ENCODE assay signal across 20 mouse cellular contexts in the genomic region with DNA sequence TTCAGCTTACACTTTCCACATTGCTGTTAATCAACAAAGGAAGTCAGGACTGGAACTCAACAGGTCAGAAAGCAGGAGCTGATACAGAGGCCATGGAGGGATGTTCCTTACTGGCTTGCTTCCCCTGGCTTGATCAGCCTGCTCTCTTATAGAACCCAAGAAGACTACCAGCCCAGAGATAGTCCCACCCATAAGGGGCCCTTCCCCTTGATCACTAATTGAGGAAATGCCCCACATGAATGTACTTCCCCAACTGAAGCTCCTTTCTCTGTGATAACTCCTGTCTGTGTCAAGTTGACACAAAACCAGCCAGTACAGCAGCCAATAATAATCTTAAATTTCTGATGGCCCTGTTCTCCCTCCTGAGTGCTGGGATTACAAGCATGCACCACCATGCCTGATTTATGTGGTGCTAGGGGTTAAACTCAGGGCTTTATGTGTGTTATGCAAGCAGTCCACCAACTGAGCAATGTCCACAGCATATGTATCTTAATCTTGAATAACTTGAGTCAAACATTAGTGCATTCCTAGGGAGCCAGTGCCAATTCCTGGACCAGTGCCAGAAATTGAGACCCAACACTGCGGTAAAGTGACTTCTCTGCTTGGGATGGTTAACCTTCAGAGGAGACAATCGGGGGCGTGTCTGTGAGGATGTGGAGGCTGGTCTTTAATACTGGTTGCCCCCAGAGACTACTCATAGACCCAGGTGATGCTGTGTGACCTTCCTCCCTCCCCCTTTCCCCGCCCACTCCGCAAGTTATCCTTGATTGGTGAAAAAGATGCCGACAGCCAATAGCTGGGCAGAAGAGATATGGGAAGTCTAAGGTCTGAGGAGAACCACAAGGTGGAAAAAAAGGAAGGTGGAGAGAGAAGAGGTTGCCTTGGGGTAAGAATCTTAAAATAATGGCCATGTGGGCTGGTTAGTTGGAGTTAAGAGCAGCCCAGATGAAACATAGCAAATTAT. TPM values are rescaled to one million over a fixed set of nuclear protein-coding genes. Genes with fewer than 3 reads are reported as not detected.
DNase-seq lines count a peak whose midpoint lies in the region; ATAC-seq and TF ChIP-seq lines count a peak whose summit lies in the region.
"Had no signal": no experiment of that assay in that cellular context is flagged by ENCODE, and none has a peak within 500 bp of the region (broad histone marks: within the 10 kb centered on the region; RNA-seq: fewer than 3 reads in every experiment).

No protein-coding gene starts in this region.

- no peak overlapping the region for H3K4me3 ChIP-seq in lung, postnatal 0 days (ENCODE audit: low read depth, low read length)
- no peak overlapping the region for H3K4me3 ChIP-seq in bone marrow macrophage, adult 2 months (ENCODE audit: insufficient read depth, low read length)
- H3K4me3 ChIP-seq in kidney, embryonic 16.5 days (ENCODE audit: low read length), result no peak overlapping the region
- H3K4me3 ChIP-seq: erythroblast, embryonic 14.5 days; forebrain, embryonic 15.5 days; hindbrain, embryonic 13.5 days; neural tube, embryonic 12.5 days had no signal

- no peaks in the 10 kb centered on the region for H3K4me1 ChIP-seq in lung, postnatal 0 days (ENCODE audit: insufficient read depth, low read depth, low read length)
- peaks cover 11% of the 10 kb centered on the region for H3K4me1 ChIP-seq in bone marrow macrophage, adult 2 months (ENCODE audit: control insufficient read depth, insufficient read depth, low read length)
- no peaks in the 10 kb centered on the region for H3K4me1 ChIP-seq in kidney, embryonic 16.5 days (ENCODE audit: insufficient read depth, low read length)
- H3K4me1 ChIP-seq: forebrain, embryonic 15.5 days; hindbrain, embryonic 13.5 days; neural tube, embryonic 12.5 days had no signal

- no peaks in the 10 kb centered on the region for H3K36me3 ChIP-seq in lung, postnatal 0 days (ENCODE audit: insufficient read depth, low read length)
- peaks cover 22% of the 10 kb centered on the region for H3K36me3 ChIP-seq in kidney, embryonic 16.5 days (ENCODE audit: insufficient read depth, low read length)

- H3K9me3 ChIP-seq in lung, postnatal 0 days (ENCODE audit: low read length), result no peaks in the 10 kb centered on the region
- no peaks in the 10 kb centered on the region for H3K9me3 ChIP-seq in kidney, embryonic 16.5 days (ENCODE audit: low read length)
- H3K9me3 ChIP-seq: forebrain, embryonic 15.5 days; G1E; hindbrain, embryonic 13.5 days; neural tube, embryonic 12.5 days had no signal

- TF ChIP-seq POLR2A in bone marrow macrophage, adult 2 months (IDR thresholded peaks at IDR 0.05; ENCODE audit: borderline replicate concordance, low read depth, low read length), result no peak

- no peak for TF ChIP-seq CTCF in lung, postnatal 0 days (IDR thresholded peaks at IDR 0.05)
- no peak for TF ChIP-seq CTCF in bone marrow macrophage, adult 2 months (IDR thresholded peaks at IDR 0.05; ENCODE audit: low read depth, low read length)

- TF ChIP-seq EP300 in lung, postnatal 0 days (IDR thresholded peaks at IDR 0.05), result no peak

- H3K4me2 ChIP-seq in lung, postnatal 0 days (replicated peaks; ENCODE audit: low read depth, low read length), result no peak overlapping the region
- no peak overlapping the region for H3K4me2 ChIP-seq in kidney, embryonic 16.5 days (replicated peaks; ENCODE audit: low read depth, low read length)
- H3K4me2 ChIP-seq: forebrain, embryonic 15.5 days; hindbrain, embryonic 13.5 days; neural tube, embryonic 12.5 days had no signal

- 70% methylated on average over 6 of the region's 6 CpGs for WGBS in lung, postnatal 0 days
- 69% methylated on average over 6 of the region's 6 CpGs for WGBS in kidney, embryonic 16.5 days

- no peak overlapping the region for H3K27ac ChIP-seq in lung, postnatal 0 days (ENCODE audit: low read length)
- H3K27ac ChIP-seq in bone marrow macrophage, adult 2 months (ENCODE audit: insufficient read depth, low read depth, low read length), result peak overlapping the region; percentile 60
- no peak overlapping the region for H3K27ac ChIP-seq in kidney, embryonic 16.5 days (ENCODE audit: low read length)
- H3K27ac ChIP-seq: forebrain, embryonic 15.5 days; hindbrain, embryonic 13.5 days; neural tube, embryonic 12.5 days had no signal

- no peaks in the 10 kb centered on the region for H3K27me3 ChIP-seq in lung, postnatal 0 days (replicated peaks; ENCODE audit: insufficient read depth, low read length)
- H3K27me3 ChIP-seq in kidney, embryonic 16.5 days (ENCODE audit: insufficient read depth, low read length), result no peaks in the 10 kb centered on the region
- H3K27me3 ChIP-seq: forebrain, embryonic 15.5 days; neural tube, embryonic 12.5 days had no signal

- ATAC-seq in lung, postnatal 0 days, result peak; percentile 69
- ATAC-seq in kidney, embryonic 16.5 days (ENCODE audit: low FRiP score, low TSS enrichment), result peak; percentile 67; the same call in 1 of the 2 replicates
- 0 out of 2 replicates have a peak, but pooled peaks have one; percentile 15 for ATAC-seq in monocyte, adult 5-6 weeks (replicated peaks; ENCODE audit: insufficient number of reproducible peaks, low FRiP score, low TSS enrichment, poor library complexity, severe bottlenecking)
- ATAC-seq: activated CD4-positive, CD25-positive, alpha-beta regulatory T cell, adult 4 months; forebrain, embryonic 15.5 days had no signal

- no peak overlapping the region for H3K9ac ChIP-seq in lung, postnatal 0 days (replicated peaks; ENCODE audit: low read depth)
- no peak overlapping the region for H3K9ac ChIP-seq in kidney, embryonic 16.5 days (replicated peaks; ENCODE audit: low read length)
- H3K9ac ChIP-seq: forebrain, embryonic 15.5 days; hindbrain, embryonic 13.5 days; neural tube, embryonic 12.5 days had no signal

- DNase-seq in lung, postnatal 0 days (ENCODE audit: low spot score), result peak; percentile 18
- no peak for DNase-seq in lung, postnatal 36 days
- DNase-seq in right cerebral cortex, postnatal 25 days, result no peak
- DNase-seq in testis, postnatal 14 days (ENCODE audit: low spot score), result no peak
- no peak for DNase-seq in layer of hippocampus, postnatal 25 days (ENCODE audit: extremely low spot score in 1 of 2, low spot score in 1 of 2)
- DNase-seq: adrenal gland, postnatal 25 days; cerebellum, adult 2 months; heart, postnatal 10 days; liver; lung, adult 18-20 months; thymus, postnatal 25 days had no signal

RNA-seq across cellular contexts. Expression of a gene that starts 8.4 kb away (rescaled TPM):
- polyA plus RNA-seq in lung, postnatal 0 days (2015; fragmentation: Nextera tagmentation; extraction: Ambion mirVana), result 15.3 and 15.8 TPM in 2 replicates
- polyA plus RNA-seq in bone marrow macrophage, adult 2 months (2012; ENCODE audit: insufficient read depth, insufficient read length, missing spikeins), result 13.6 and 16.1 TPM in 2 replicates
- 24.3 and 28.0 TPM in 2 replicates for polyA plus RNA-seq in kidney, embryonic 16.5 days (2015; fragmentation: Nextera tagmentation; extraction: Ambion mirVana)
- total RNA-seq in monocyte, adult 5-6 weeks (2017), result 8.5 to 18.3 TPM (median 17.4 TPM) in 3 replicates
- total RNA-seq in layer of hippocampus, postnatal 25 days (2021), result 1 to 10 TPM; 5.8 to 6.4 TPM

RNA-seq across cellular contexts. Expression of a gene that starts 11.4 kb away (rescaled TPM):
- 18.3 and 20.8 TPM in 2 replicates for polyA plus RNA-seq in lung, postnatal 0 days (2015; fragmentation: Nextera tagmentation; extraction: Ambion mirVana)
- polyA plus RNA-seq in bone marrow macrophage, adult 2 months (2012; ENCODE audit: insufficient read depth, insufficient read length, missing spikeins), result 15.5 and 15.6 TPM in 2 replicates
- 31.2 and 37.0 TPM in 2 replicates for polyA plus RNA-seq in kidney, embryonic 16.5 days (2015; fragmentation: Nextera tagmentation; extraction: Ambion mirVana)
- total RNA-seq in monocyte, adult 5-6 weeks (2017), result 6.6 to 14.0 TPM (median 9.7 TPM) in 3 replicates
- total RNA-seq in layer of hippocampus, postnatal 25 days (2021), result 10 to 100 TPM; 22.9 to 27.1 TPM

RNA-seq across cellular contexts. Expression of a gene that starts 26.6 kb away (rescaled TPM):
- polyA plus RNA-seq in lung, postnatal 0 days (2015; fragmentation: Nextera tagmentation; extraction: Ambion mirVana), result 184 and 185 TPM in 2 replicates
- 71.9 and 88.4 TPM in 2 replicates for polyA plus RNA-seq in bone marrow macrophage, adult 2 months (2012; ENCODE audit: insufficient read depth, insufficient read length, missing spikeins)
- 247 and 260 TPM in 2 replicates for polyA plus RNA-seq in kidney, embryonic 16.5 days (2015; fragmentation: Nextera tagmentation; extraction: Ambion mirVana)
- 189 to 231 TPM (median 229 TPM) in 3 replicates for total RNA-seq in monocyte, adult 5-6 weeks (2017)
- total RNA-seq in layer of hippocampus, postnatal 25 days (2021), result 100 to 1,000 TPM; 114 to 121 TPM

RNA-seq across cellular contexts. Expression of a gene that starts 58.3 kb away (rescaled TPM):
- 39.8 and 40.1 TPM in 2 replicates for polyA plus RNA-seq in lung, postnatal 0 days (2015; fragmentation: Nextera tagmentation; extraction: Ambion mirVana)
- 6.5 and 8.1 TPM in 2 replicates for polyA plus RNA-seq in bone marrow macrophage, adult 2 months (2012; ENCODE audit: insufficient read depth, insufficient read length, missing spikeins)
- polyA plus RNA-seq in kidney, embryonic 16.5 days (2015; fragmentation: Nextera tagmentation; extraction: Ambion mirVana), result 179 and 180 TPM in 2 replicates
- total RNA-seq in monocyte, adult 5-6 weeks (2017), result 13.3 to 20.4 TPM (median 17.9 TPM) in 3 replicates
- total RNA-seq in layer of hippocampus, postnatal 25 days (2021), result 100 to 1,000 TPM in 1 of 2 experiments, 10 to 100 TPM in 1; 99.5 to 110 TPM

Comparison
In these comparisons a context has a peak if more than half of its experiments do, and no peak if none do; other contexts are left out.
1. ATAC-seq: peak in every context shown above with its lines; median percentile 69 in lung, postnatal 0 days; 67 in kidney, embryonic 16.5 days; 15 in monocyte, adult 5-6 weeks.